Mouse (Mus musculus): ENCODE measurements around the gene Vkorc1l1. TPM values are rescaled to one million over a fixed set of nuclear protein-coding genes. Genes with fewer than 3 reads are reported as not detected.
"Not testable (repeated sequence)": the region's sequence is repeated elsewhere in the genome, so short reads cannot be mapped to it uniquely, and the experiment has no call there.

The Vkorc1l1 gene
- polyA plus RNA-seq, 1 experiment from 2014 or later = 25.4 TPM

- ATAC-seq (ENCODE audit: low read depth); H3K36me3 ChIP-seq (ENCODE audit: control insufficient read depth, insufficient read depth, low read length); H3K9me3 ChIP-seq (ENCODE audit: control insufficient read depth, low read length); H3K9ac ChIP-seq (ENCODE audit: low read depth, low read length); H3K27ac ChIP-seq (replicated peaks; ENCODE audit: low read depth, low read length); H3K4me3 ChIP-seq (ENCODE audit: low read depth, low read length); DNase-seq (ENCODE audit: low spot score); H3K27me3 ChIP-seq (replicated peaks; ENCODE audit: control insufficient read depth, insufficient read depth, low read length); H3K4me1 ChIP-seq (ENCODE audit: control insufficient read depth, insufficient read depth, low read length); H3K4me2 ChIP-seq (ENCODE audit: low read depth, low read length): not testable (repeated sequence)
- WGBS = 85% methylated on average over 11 of the region's 11 CpGs
Measured at GRCm38 (mm10) chr5:129915491-129915890, 26.3 kb upstream of the Vkorc1l1 start.

- no peaks in the 10 kb centered on the region for H3K4me1 ChIP-seq (ENCODE audit: control insufficient read depth, insufficient read depth, low read length)
- ATAC-seq (ENCODE audit: low read depth) (no peak), DNase-seq (ENCODE audit: low spot score) (no peak)
- WGBS = 91% methylated on average over 24 of the region's 24 CpGs
- no peaks in the 10 kb centered on the region for H3K27me3 ChIP-seq (replicated peaks; ENCODE audit: control insufficient read depth, insufficient read depth, low read length)
- H3K4me2 ChIP-seq (ENCODE audit: low read depth, low read length) = no peak overlapping the region
- H3K9ac ChIP-seq (ENCODE audit: low read depth, low read length) = no peak overlapping the region
- H3K27ac ChIP-seq (replicated peaks; ENCODE audit: low read depth, low read length) = no peak overlapping the region
- H3K9me3 ChIP-seq (ENCODE audit: control insufficient read depth, low read length) = no peaks in the 10 kb centered on the region
- H3K4me3 ChIP-seq (ENCODE audit: low read depth, low read length) = no peak overlapping the region
- H3K36me3 ChIP-seq (ENCODE audit: control insufficient read depth, insufficient read depth, low read length) = no peaks in the 10 kb centered on the region
Measured at GRCm38 (mm10) chr5:129918065-129918651, 23.6 kb upstream of the Vkorc1l1 start.

- Histone ChIP-seq H3K36me3 (ENCODE audit: control insufficient read depth, insufficient read depth, low read length) (no peaks in the 10 kb centered on the region), H3K4me2 (ENCODE audit: low read depth, low read length) (no peak overlapping the region), H3K9ac (ENCODE audit: low read depth, low read length) (no peak overlapping the region), H3K27ac (replicated peaks; ENCODE audit: low read depth, low read length) (no peak overlapping the region), H3K4me3 (ENCODE audit: low read depth, low read length) (no peak overlapping the region), H3K4me1 (ENCODE audit: control insufficient read depth, insufficient read depth, low read length) (no peaks in the 10 kb centered on the region), H3K9me3 (ENCODE audit: control insufficient read depth, low read length) (no peaks in the 10 kb centered on the region), H3K27me3 (replicated peaks; ENCODE audit: control insufficient read depth, insufficient read depth, low read length) (no peaks in the 10 kb centered on the region)
- DNase-seq (ENCODE audit: low spot score) (no peak), ATAC-seq (ENCODE audit: low read depth) (no peak)
- 79% methylated on average over 9 of the region's 9 CpGs for WGBS
Measured at GRCm38 (mm10) chr5:129918752-129919151, 23.0 kb upstream of the Vkorc1l1 start.

GRCm38 (mm10) chr5:129919320-129919719 is 22.4 kb upstream of the Vkorc1l1 start:
- Histone ChIP-seq H3K9ac (ENCODE audit: low read depth, low read length) (no peak overlapping the region), H3K4me2 (ENCODE audit: low read depth, low read length) (no peak overlapping the region), H3K4me3 (ENCODE audit: low read depth, low read length) (no peak overlapping the region), H3K9me3 (ENCODE audit: control insufficient read depth, low read length) (no peaks in the 10 kb centered on the region), H3K36me3 (ENCODE audit: control insufficient read depth, insufficient read depth, low read length) (no peaks in the 10 kb centered on the region), H3K27me3 (replicated peaks; ENCODE audit: control insufficient read depth, insufficient read depth, low read length) (no peaks in the 10 kb centered on the region), H3K4me1 (ENCODE audit: control insufficient read depth, insufficient read depth, low read length) (no peaks in the 10 kb centered on the region), H3K27ac (replicated peaks; ENCODE audit: low read depth, low read length) (no peak overlapping the region)
- DNase-seq (ENCODE audit: low spot score) (no peak), ATAC-seq (ENCODE audit: low read depth) (no peak)
- 69% methylated on average over 8 of the region's 8 CpGs for WGBS

GRCm38 (mm10) chr5:129921972-129922371 is 19.8 kb upstream of the Vkorc1l1 start:
- WGBS = 90% methylated on average over 4 of the region's 4 CpGs
- no peaks in the 10 kb centered on the region for H3K9me3 ChIP-seq (ENCODE audit: control insufficient read depth, low read length)
- no peak overlapping the region for H3K4me2 ChIP-seq (ENCODE audit: low read depth, low read length)

GRCm38 (mm10) chr5:129924820-129925452 is 16.8 kb upstream of the Vkorc1l1 start:
- no peaks in the 10 kb centered on the region for H3K36me3 ChIP-seq (ENCODE audit: control insufficient read depth, insufficient read depth, low read length)
- H3K4me3 ChIP-seq (ENCODE audit: low read depth, low read length) = no peak overlapping the region
- ATAC-seq (ENCODE audit: low read depth) (no peak), DNase-seq (ENCODE audit: low spot score) (no peak)
- no peak overlapping the region for H3K4me2 ChIP-seq (ENCODE audit: low read depth, low read length)
- H3K4me1 ChIP-seq (ENCODE audit: control insufficient read depth, insufficient read depth, low read length) = no peaks in the 10 kb centered on the region
- H3K9me3 ChIP-seq (ENCODE audit: control insufficient read depth, low read length) = no peaks in the 10 kb centered on the region
- 86% methylated on average over 8 of the region's 8 CpGs for WGBS
- no peak overlapping the region for H3K27ac ChIP-seq (replicated peaks; ENCODE audit: low read depth, low read length)
- H3K27me3 ChIP-seq (replicated peaks; ENCODE audit: control insufficient read depth, insufficient read depth, low read length) = no peaks in the 10 kb centered on the region
- H3K9ac ChIP-seq (ENCODE audit: low read depth, low read length) = no peak overlapping the region

More at GRCm38 (mm10) chr5:129921972-129922371, 19.8 kb upstream of the Vkorc1l1 start:
- no peaks in the 10 kb centered on the region for H3K4me1 ChIP-seq (ENCODE audit: control insufficient read depth, insufficient read depth, low read length)
- no peak for DNase-seq (ENCODE audit: low spot score)
- H3K27ac ChIP-seq (replicated peaks; ENCODE audit: low read depth, low read length) = no peak overlapping the region
- H3K4me3 ChIP-seq (ENCODE audit: low read depth, low read length) = no peak overlapping the region
- no peaks in the 10 kb centered on the region for H3K36me3 ChIP-seq (ENCODE audit: control insufficient read depth, insufficient read depth, low read length)
- no peaks in the 10 kb centered on the region for H3K27me3 ChIP-seq (replicated peaks; ENCODE audit: control insufficient read depth, insufficient read depth, low read length)
- H3K9ac ChIP-seq (ENCODE audit: low read depth, low read length) = no peak overlapping the region
- ATAC-seq (ENCODE audit: low read depth) = no peak

- 63% methylated on average over 5 of the region's 5 CpGs for WGBS
- H3K4me1 ChIP-seq (ENCODE audit: control insufficient read depth, insufficient read depth, low read length) = no peaks in the 10 kb centered on the region
- no peak overlapping the region for H3K4me2 ChIP-seq (ENCODE audit: low read depth, low read length)
- no peak for DNase-seq (ENCODE audit: low spot score)
- no peaks in the 10 kb centered on the region for H3K27me3 ChIP-seq (replicated peaks; ENCODE audit: control insufficient read depth, insufficient read depth, low read length)
- H3K36me3 ChIP-seq (ENCODE audit: control insufficient read depth, insufficient read depth, low read length) = no peaks in the 10 kb centered on the region
- no peak overlapping the region for H3K9ac ChIP-seq (ENCODE audit: low read depth, low read length)
- no peaks in the 10 kb centered on the region for H3K9me3 ChIP-seq (ENCODE audit: control insufficient read depth, low read length)
- ATAC-seq (ENCODE audit: low read depth) = no peak
- H3K27ac ChIP-seq (replicated peaks; ENCODE audit: low read depth, low read length) = no peak overlapping the region
- no peak overlapping the region for H3K4me3 ChIP-seq (ENCODE audit: low read depth, low read length)
Measured at GRCm38 (mm10) chr5:129925933-129926332, 15.8 kb upstream of the Vkorc1l1 start.

- DNase-seq (ENCODE audit: low spot score) (no peak), ATAC-seq (ENCODE audit: low read depth) (no peak)
- no peak overlapping the region for H3K27ac ChIP-seq (replicated peaks; ENCODE audit: low read depth, low read length)
- no peaks in the 10 kb centered on the region for H3K27me3 ChIP-seq (replicated peaks; ENCODE audit: control insufficient read depth, insufficient read depth, low read length)
- no peak overlapping the region for H3K9ac ChIP-seq (ENCODE audit: low read depth, low read length)
- 52% methylated on average over 9 of the region's 9 CpGs for WGBS
- no peaks in the 10 kb centered on the region for H3K9me3 ChIP-seq (ENCODE audit: control insufficient read depth, low read length)
- no peaks in the 10 kb centered on the region for H3K4me1 ChIP-seq (ENCODE audit: control insufficient read depth, insufficient read depth, low read length)
- no peak overlapping the region for H3K4me2 ChIP-seq (ENCODE audit: low read depth, low read length)
- H3K36me3 ChIP-seq (ENCODE audit: control insufficient read depth, insufficient read depth, low read length) = no peaks in the 10 kb centered on the region
- H3K4me3 ChIP-seq (ENCODE audit: low read depth, low read length) = no peak overlapping the region
Measured at GRCm38 (mm10) chr5:129929924-129930855, 11.6 kb upstream of the Vkorc1l1 start.

All from embryonic facial prominence, embryonic 14.5 days (tissue).